Mouse (Mus musculus) midbrain, embryonic 13.5 days (tissue): ENCODE measurements at regions not wholly inside any gene's neighbourhood (a gene's known extent, or its start where the extent isn't known, plus 50 kb on each side); places are given as distances from the start of the nearest gene placed in this dataset.
"Not testable (repeated sequence)": the region's sequence is repeated elsewhere in the genome, so short reads cannot be mapped to it uniquely, and the experiment has no call there.

Experiments used
- ATAC-seq: fragments of 200-750 bp; cut with Nextera tagmentation; 2 replicates; pipeline ENCODE4 v1.8.0; 2017; ENCODE audit warnings: mild to moderate bottlenecking, moderate TSS enrichment, moderate library complexity
- H3K27ac ChIP-seq: fragments of 300-500 bp; sonication (generic); 2 replicates; pipeline ENCODE4 v1.5.1; 2015; ENCODE audit warnings: inconsistent platforms, mild to moderate bottlenecking, moderate library complexity
- H3K27me3 ChIP-seq: fragments of 300-500 bp; sonication (generic); 2 replicates; pipeline ENCODE4 v1.6.1; 2015; ENCODE audit warnings: mild to moderate bottlenecking, inconsistent platforms
- H3K36me3 ChIP-seq: fragments of 300-500 bp; sonication (generic); 2 replicates; pipeline ENCODE4 v1.6.1; 2015; ENCODE audit warnings: mild to moderate bottlenecking, inconsistent platforms
- H3K4me1 ChIP-seq: fragments of 300-500 bp; sonication (generic); replicated peaks from 2 replicates; pipeline ENCODE4 v1.6.1; 2015; ENCODE audit warnings: inconsistent platforms
- H3K4me2 ChIP-seq: fragments of 300-500 bp; sonication (generic); replicated peaks from 2 replicates; pipeline ENCODE4 v1.6.1; 2015; ENCODE audit warnings: moderate library complexity, mild to moderate bottlenecking, inconsistent platforms
- H3K4me3 ChIP-seq: fragments of 300-500 bp; sonication (generic); replicated peaks from 2 replicates; pipeline ENCODE4 v1.5.1; 2015; ENCODE audit warnings: mild to moderate bottlenecking, inconsistent platforms
- H3K9ac ChIP-seq: fragments of 300-500 bp; sonication (generic); replicated peaks from 2 replicates; pipeline ENCODE4 v1.6.1; 2015; ENCODE audit warnings: mild to moderate bottlenecking, inconsistent platforms
- H3K9me3 ChIP-seq: fragments of 300-500 bp; sonication (generic); 2 replicates; pipeline ENCODE4 v1.6.1; 2016; ENCODE audit warnings: mild to moderate bottlenecking, inconsistent platforms
- WGBS: fragments of 180-500 bp; shearing (Covaris S2); methylation state at CpG from one replicate; pipeline ENCODE4 v1.1.7; 2015; 5-methylcytosine and 5-hydroxymethylcytosine counted together

GRCm38 (mm10) chr5:10550115-10550514 lies 303.8 kb upstream of the Gm5152 start:
- H3K9ac ChIP-seq, H3K27me3 ChIP-seq, H3K9me3 ChIP-seq, H3K36me3 ChIP-seq, H3K4me1 ChIP-seq, H3K4me3 ChIP-seq, H3K27ac ChIP-seq, H3K4me2 ChIP-seq: not testable (repeated sequence)
- ATAC-seq: peak; percentile 73
- 34% methylated on average over 3 of the region's 3 CpGs for WGBS

- Histone ChIP-seq H3K4me2 (no peak overlapping the region), H3K4me3 (no peak overlapping the region), H3K9ac (no peak overlapping the region), H3K4me1 (no peaks in the 10 kb centered on the region), H3K27ac (no peak overlapping the region), H3K27me3 (no peaks in the 10 kb centered on the region), H3K36me3 (no peaks in the 10 kb centered on the region), H3K9me3 (no peaks in the 10 kb centered on the region)
- WGBS: 34% methylated on average over 5 of the region's 5 CpGs
- no peak for ATAC-seq
Observed at GRCm38 (mm10) chr5:10562321-10562720, 316.0 kb upstream of the Gm5152 start.

- Histone ChIP-seq H3K27me3 (no peaks in the 10 kb centered on the region), H3K27ac (no peak overlapping the region), H3K4me1 (no peaks in the 10 kb centered on the region), H3K9me3 (no peaks in the 10 kb centered on the region), H3K36me3 (no peaks in the 10 kb centered on the region), H3K9ac (no peak overlapping the region), H3K4me3 (no peak overlapping the region), H3K4me2 (no peak overlapping the region)
- WGBS: 8% methylated on average over 1 of the region's 1 CpGs
- ATAC-seq: 0 out of 2 replicates have a peak, but pooled peaks have one; percentile 43
Observed at GRCm38 (mm10) chr5:10592392-10592791, 346.1 kb upstream of the Gm5152 start.

- WGBS: 91% methylated on average over 5 of the region's 5 CpGs
- no peaks in the 10 kb centered on the region for H3K9me3 ChIP-seq
- H3K9ac ChIP-seq: no peak overlapping the region
- no peaks in the 10 kb centered on the region for H3K4me1 ChIP-seq
- H3K27ac ChIP-seq: no peak overlapping the region
- no peak for ATAC-seq
- H3K27me3 ChIP-seq: no peaks in the 10 kb centered on the region
- no peak overlapping the region for H3K4me3 ChIP-seq
- no peaks in the 10 kb centered on the region for H3K36me3 ChIP-seq
- no peak overlapping the region for H3K4me2 ChIP-seq
Observed at GRCm38 (mm10) chr5:10600774-10601173, 346.8 kb upstream of the Gm8871 start.

- Histone ChIP-seq H3K4me1 (no peaks in the 10 kb centered on the region), H3K4me2 (no peak overlapping the region), H3K36me3 (no peaks in the 10 kb centered on the region), H3K4me3 (no peak overlapping the region), H3K27ac (no peak overlapping the region), H3K9ac (no peak overlapping the region), H3K27me3 (no peaks in the 10 kb centered on the region), H3K9me3 (no peaks in the 10 kb centered on the region)
- ATAC-seq: no peak
- 42% methylated on average over 1 of the region's 1 CpGs for WGBS
Observed at GRCm38 (mm10) chr5:10633176-10633575, 314.4 kb upstream of the Gm8871 start.

- H3K9me3 ChIP-seq: no peaks in the 10 kb centered on the region
- H3K27ac ChIP-seq: no peak overlapping the region
- H3K4me2 ChIP-seq: no peak overlapping the region
- H3K9ac ChIP-seq: no peak overlapping the region
- no peaks in the 10 kb centered on the region for H3K27me3 ChIP-seq
- no peak overlapping the region for H3K4me3 ChIP-seq
- H3K36me3 ChIP-seq: no peaks in the 10 kb centered on the region
- H3K4me1 ChIP-seq: no peaks in the 10 kb centered on the region
- no peak for ATAC-seq
- 41% methylated on average over 4 of the region's 4 CpGs for WGBS
Observed at GRCm38 (mm10) chr5:10648075-10648474, 299.5 kb upstream of the Gm8871 start.

GRCm38 (mm10) chr5:10663301-10663700 lies 284.3 kb upstream of the Gm8871 start:
- no peak overlapping the region for H3K9ac ChIP-seq
- H3K9me3 ChIP-seq: no peaks in the 10 kb centered on the region
- ATAC-seq: no peak
- no peaks in the 10 kb centered on the region for H3K36me3 ChIP-seq
- no peaks in the 10 kb centered on the region for H3K27me3 ChIP-seq
- WGBS: 81% methylated on average over 4 of the region's 4 CpGs
- H3K4me3 ChIP-seq: no peak overlapping the region
- no peaks in the 10 kb centered on the region for H3K4me1 ChIP-seq
- H3K27ac ChIP-seq: no peak overlapping the region
- H3K4me2 ChIP-seq: no peak overlapping the region

GRCm38 (mm10) chr5:10674199-10674598 lies 273.4 kb upstream of the Gm8871 start:
- Histone ChIP-seq H3K27ac (no peak overlapping the region), H3K9ac (no peak overlapping the region), H3K27me3 (no peaks in the 10 kb centered on the region), H3K36me3 (no peaks in the 10 kb centered on the region), H3K4me3 (no peak overlapping the region), H3K9me3 (no peaks in the 10 kb centered on the region), H3K4me1 (no peaks in the 10 kb centered on the region), H3K4me2 (no peak overlapping the region)
- ATAC-seq: no peak
- 37% methylated on average over 1 of the region's 1 CpGs for WGBS

- no peaks in the 10 kb centered on the region for H3K27me3 ChIP-seq
- no peak overlapping the region for H3K4me2 ChIP-seq
- H3K36me3 ChIP-seq: no peaks in the 10 kb centered on the region
- no peaks in the 10 kb centered on the region for H3K4me1 ChIP-seq
- H3K4me3 ChIP-seq: no peak overlapping the region
- H3K27ac ChIP-seq: no peak overlapping the region
- no peaks in the 10 kb centered on the region for H3K9me3 ChIP-seq
- no peak for ATAC-seq
- no peak overlapping the region for H3K9ac ChIP-seq
- WGBS: 87% methylated on average over 4 of the region's 4 CpGs
Observed at GRCm38 (mm10) chr5:10685519-10685918, 262.1 kb upstream of the Gm8871 start.

- H3K4me3 ChIP-seq: no peak overlapping the region
- no peaks in the 10 kb centered on the region for H3K27me3 ChIP-seq
- no peak overlapping the region for H3K27ac ChIP-seq
- H3K4me1 ChIP-seq: no peaks in the 10 kb centered on the region
- no peak overlapping the region for H3K4me2 ChIP-seq
- ATAC-seq: no peak
- H3K36me3 ChIP-seq: no peaks in the 10 kb centered on the region
- no peak overlapping the region for H3K9ac ChIP-seq
- H3K9me3 ChIP-seq: no peaks in the 10 kb centered on the region
Observed at GRCm38 (mm10) chr5:10727056-10727455, 220.5 kb upstream of the Gm8871 start.

GRCm38 (mm10) chr5:10749546-10749945 lies 198.1 kb upstream of the Gm8871 start:
- H3K4me2 ChIP-seq: no peak overlapping the region
- H3K27me3 ChIP-seq: no peaks in the 10 kb centered on the region
- H3K4me3 ChIP-seq: no peak overlapping the region
- H3K9ac ChIP-seq: no peak overlapping the region
- no peaks in the 10 kb centered on the region for H3K9me3 ChIP-seq
- ATAC-seq: no peak
- H3K4me1 ChIP-seq: no peaks in the 10 kb centered on the region
- no peaks in the 10 kb centered on the region for H3K36me3 ChIP-seq
- WGBS: 66% methylated on average over 1 of the region's 1 CpGs
- no peak overlapping the region for H3K27ac ChIP-seq

- no peak for ATAC-seq
- no peaks in the 10 kb centered on the region for H3K36me3 ChIP-seq
- H3K9me3 ChIP-seq: no peaks in the 10 kb centered on the region
- no peak overlapping the region for H3K9ac ChIP-seq
- no peak overlapping the region for H3K27ac ChIP-seq
- no peaks in the 10 kb centered on the region for H3K27me3 ChIP-seq
- H3K4me3 ChIP-seq: no peak overlapping the region
- WGBS: 98% methylated on average over 1 of the region's 1 CpGs
- no peaks in the 10 kb centered on the region for H3K4me1 ChIP-seq
- no peak overlapping the region for H3K4me2 ChIP-seq
Observed at GRCm38 (mm10) chr5:10767469-10767868, 180.1 kb upstream of the Gm8871 start.
